Mouse (Mus musculus) WW6 (cell line): ENCODE results near the gene Mecom.

Experiments
- DNase-seq: peaks from one replicate; pipeline ENCODE4 v3.0.0-alpha.2; 2013; ENCODE audit warnings: low read depth, low spot score

Mecom gene

GRCm38 (mm10) chr3:29963953-29964352 is 583.9 kb downstream of the Mecom start:
- DNase-seq = no peak

GRCm38 (mm10) chr3:29963447-29963846 is 584.4 kb downstream of the Mecom start:
- DNase-seq = no peak

GRCm38 (mm10) chr3:29959051-29959450 is 588.8 kb downstream of the Mecom start:
- no peak for DNase-seq

- DNase-seq = no peak
Measured at GRCm38 (mm10) chr3:29957365-29958236, 590.2 kb downstream of the Mecom start.

GRCm38 (mm10) chr3:29953269-29953668 is 594.5 kb downstream of the Mecom start:
- DNase-seq = no peak

GRCm38 (mm10) chr3:29950853-29951252 is 597.0 kb downstream of the Mecom start:
- DNase-seq = no peak

- no peak for DNase-seq
Measured at GRCm38 (mm10) chr3:29903596-29904308, 644.1 kb downstream of the Mecom start.
